Mouse (Mus musculus) effector memory CD4-positive, alpha-beta T cell, adult 5 months (primary cell): Measurements from ENCODE around the gene Zdhhc3. TPM values are rescaled to one million over a fixed set of nuclear protein-coding genes. Genes with fewer than 3 reads are reported as not detected.

Source experiments
- polyA plus RNA-seq: library from polyadenylated mRNA; unstranded; fragments of 100-300 nt; shearing (Covaris generic); gene quantifications from one replicate; pipeline ENCODE4 v1.2.1, GENCODE M21; 2017

Zdhhc3 gene
- polyA plus RNA-seq: 60.4 TPM

DNA sequence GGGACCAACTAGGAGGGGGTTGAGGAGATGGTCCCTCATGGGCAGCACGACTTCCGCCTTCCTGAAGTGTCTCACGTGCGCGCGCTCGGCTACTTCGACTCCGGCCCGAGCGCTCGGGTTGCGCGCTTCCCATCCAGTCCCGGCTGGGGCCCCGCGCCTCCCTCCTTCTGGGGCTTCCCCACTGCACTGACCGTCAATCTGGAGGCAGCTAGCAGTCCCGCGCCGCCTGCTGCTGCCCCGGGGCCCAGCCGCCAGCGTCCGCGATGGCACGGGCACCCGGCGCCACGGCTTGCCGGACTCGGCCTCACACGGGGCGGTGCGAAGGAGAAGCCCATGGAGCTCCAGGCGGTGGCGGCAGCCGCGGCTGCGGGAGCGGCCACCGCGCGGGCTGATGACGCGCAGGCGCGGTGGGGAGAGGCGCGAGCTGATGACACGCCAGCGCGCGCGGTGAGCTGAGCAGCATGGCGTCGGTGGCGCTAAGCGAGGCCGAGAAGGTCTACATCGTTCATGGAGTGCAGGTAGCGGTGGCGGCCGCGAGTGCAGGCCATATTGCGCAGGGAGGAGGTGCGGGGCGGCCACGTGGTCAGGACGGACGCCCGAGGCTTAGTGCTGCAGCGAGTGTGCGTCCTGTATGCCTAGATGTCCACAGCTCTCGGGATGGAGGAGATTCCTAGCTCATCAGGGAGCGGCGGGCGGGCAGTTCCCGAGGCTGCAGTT lies at the start of gene Zdhhc3, which contains the start of gene Exosc7:
Zdhhc3 (minus strand) TSS at position 401 of the 717 bp plus-strand sequence.
Exosc7 (plus strand) TSS at position 411 of the 717 bp plus-strand sequence.

GRCm38 (mm10) chr9:123150241-123151020 lies 37.4 kb upstream of the Zdhhc3 start, which contains the start of gene Clec3b:
TSS of gene Clec3b (plus strand) at chr9:123150946.

GRCm38 (mm10) chr9:123034426-123034825 lies 78.6 kb downstream of the Zdhhc3 start, which contains the start of gene Tgm4:
TSS of gene Tgm4 (plus strand) at chr9:123034726.

GRCm38 (mm10) chr9:123020995-123021631 lies 91.9 kb downstream of the Zdhhc3 start, which contains the start of gene Tmem42:
TSS of gene Tmem42 (plus strand) at chr9:123021326.

Other genes starting within 250 kb of the Zdhhc3 start
- 51.3 TPM for gene Zfp445, start 247.2 kb downstream of the Zdhhc3 start, polyA plus RNA-seq
- 3.5 TPM for gene Zkscan7, start 227.5 kb downstream of the Zdhhc3 start, polyA plus RNA-seq
- not detected for gene Zfp105, start 190.1 kb downstream of the Zdhhc3 start, polyA plus RNA-seq
- 22.7 TPM for gene 1110059G10Rik, start 162.2 kb downstream of the Zdhhc3 start, polyA plus RNA-seq
- 1.4 TPM for gene Kif15, start 162.2 kb downstream of the Zdhhc3 start, polyA plus RNA-seq
- 13.4 TPM for gene Tmem42, start 91.9 kb downstream of the Zdhhc3 start, polyA plus RNA-seq
- 0.87 TPM for gene Tgm4, start 78.5 kb downstream of the Zdhhc3 start, polyA plus RNA-seq
- gene Exosc7, start within 50 bp of the Zdhhc3 start, polyA plus RNA-seq: 44.8 TPM
- 0.64 TPM for gene Clec3b, start 37.7 kb upstream of the Zdhhc3 start, polyA plus RNA-seq
- gene Cdcp1, start 102.8 kb upstream of the Zdhhc3 start, polyA plus RNA-seq: 0.71 TPM
- gene Tmem158, start 147.6 kb upstream of the Zdhhc3 start, polyA plus RNA-seq: 4.2 TPM